Mouse (Mus musculus) left cerebral cortex, postnatal 4 days (tissue): ENCODE data around the gene Gm16503. TPM values are rescaled to one million over a fixed set of nuclear protein-coding genes. Genes with fewer than 3 reads are reported as not detected.

Experiments used
- total RNA-seq, 2 experiments: library from RNA; stranded (reverse); gene quantifications; 2 replicates each; pipeline ENCODE4 v1.2.3; 2021

Gene Gm16503
- total RNA-seq, 2 experiments from 2014 or later = 1.1 to 1.4 TPM

Other genes starting within 250 kb of the Gm16503 start
- under 1 TPM in 1 of 2 experiments, not detected in 1; 0.14 TPM for gene Zfp988, start 234.5 kb upstream of the Gm16503 start, total RNA-seq
- not detected for gene Zfp978, start 178.9 kb upstream of the Gm16503 start, total RNA-seq
- gene Zfp982, start 47.8 kb upstream of the Gm16503 start, total RNA-seq = 1 to 10 TPM; 5.6 to 6.8 TPM
- not detected for gene Zfp985, start 13.1 kb downstream of the Gm16503 start, total RNA-seq
- under 1 TPM; 0.68 to 0.99 TPM for gene Zfp979, start 102.3 kb downstream of the Gm16503 start, total RNA-seq
- under 1 TPM; 0.18 to 0.30 TPM for gene Zfp534, start 162.3 kb downstream of the Gm16503 start, total RNA-seq